Mouse (Mus musculus) MEL (cell line): ENCODE results near the gene Ppp1r14b.

Experiments used
- GATA1 ChIP-seq: IDR thresholded peaks from 2 replicates; pipeline ENCODE4 v1.6.1; 2011; ENCODE audit warnings: low read depth, low read length, improper control_type of control experiment
- RAD21 ChIP-seq: IDR thresholded peaks from 2 replicates; pipeline ENCODE4 v1.6.1; 2011; ENCODE audit warnings: mild to moderate bottlenecking, low read depth, low read length, improper control_type of control experiment
- ZNF384 ChIP-seq: IDR thresholded peaks from 2 replicates; pipeline ENCODE4 v1.6.1; 2012; ENCODE audit warnings: low read depth, mild to moderate bottlenecking, inconsistent platforms, low read length, improper control_type of control experiment

DNA sequence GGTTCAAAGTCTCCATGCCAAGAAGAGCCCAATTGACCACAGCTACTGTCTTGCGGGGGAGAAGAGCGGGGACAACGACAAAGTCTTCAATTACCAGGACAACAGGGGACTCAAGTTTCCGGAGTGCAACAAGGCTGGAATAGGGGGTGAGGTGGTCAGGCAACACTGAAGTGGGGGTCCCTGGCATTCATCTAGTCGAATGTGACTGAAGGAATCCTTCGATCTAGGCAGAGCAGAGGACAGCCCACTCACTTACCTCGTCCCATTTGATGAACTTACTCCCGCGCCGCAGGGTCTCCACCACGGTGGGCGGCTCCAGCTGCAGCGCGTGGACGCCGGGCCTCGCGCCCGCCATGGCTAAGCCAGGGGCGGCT lies 5.5 kb upstream of the Ppp1r14b start:
- TF ChIP-seq GATA1: no peak
- TF ChIP-seq RAD21: no peak
- TF ChIP-seq ZNF384: no peak
